Mouse (Mus musculus) myocyte (in vitro differentiated cells): ENCODE data around the gene 2410131K14Rik. TPM values are rescaled to one million over a fixed set of nuclear protein-coding genes. Genes with fewer than 3 reads are reported as not detected.

ENCODE experiments used
- H3K27me3 ChIP-seq: one replicate; pipeline ENCODE4 v1.6.1; 2011; ENCODE audit not compliant: control insufficient read depth, insufficient read depth, insufficient read length
- H3K36me3 ChIP-seq: one replicate; pipeline ENCODE4 v1.6.1; 2011; ENCODE audit not compliant: control insufficient read depth, insufficient read depth
- H3K4me2 ChIP-seq: one replicate; pipeline ENCODE4 v1.6.1; 2011; ENCODE audit warnings: low read depth, control low read depth
- H3K4me3 ChIP-seq: one replicate; pipeline ENCODE4 v1.5.1; 2011; ENCODE audit warnings: mild to moderate bottlenecking, control low read depth, moderate library complexity
- H3K79me2 ChIP-seq: one replicate; pipeline ENCODE4 v1.6.1; 2011; ENCODE audit not compliant: control insufficient read depth, insufficient read depth
- H3ac ChIP-seq: one replicate; pipeline ENCODE4 v1.6.1; 2011; ENCODE audit not compliant: control insufficient read depth, insufficient read length
- CEBPB ChIP-seq: IDR thresholded peaks from 2 replicates; pipeline ENCODE4 v1.6.1; 2011; ENCODE audit warnings: mild to moderate bottlenecking, moderate library complexity; ENCODE audit not compliant: poor library complexity, insufficient read depth, severe bottlenecking
- E2F4 ChIP-seq: IDR thresholded peaks from one replicate; pipeline ENCODE4 v1.6.1; 2011; ENCODE audit warnings: mild to moderate bottlenecking, control low read depth, moderate library complexity; ENCODE audit not compliant: insufficient read depth
- MAX ChIP-seq: IDR thresholded peaks from one replicate; pipeline ENCODE4 v1.6.1; 2011; ENCODE audit warnings: low read depth, mild to moderate bottlenecking, control low read depth
- MYOD1 ChIP-seq, 3 experiments: IDR thresholded peaks; one replicate each; pipeline ENCODE4 v1.6.1; 2011; ENCODE audit warnings: control low read depth in 2 of 3, low read depth in 2 of 3, mild to moderate bottlenecking in 2 of 3, moderate library complexity in 1 of 3; ENCODE audit not compliant: insufficient read length in 2 of 3, control insufficient read depth in 1 of 3
- MYOG ChIP-seq, 3 experiments: IDR thresholded peaks; one replicate each; pipeline ENCODE4 v1.6.1; 2011; ENCODE audit warnings: control low read depth in 2 of 3, low read depth in 2 of 3, mild to moderate bottlenecking in 2 of 3; ENCODE audit not compliant: insufficient read length in 2 of 3, control insufficient read depth in 1 of 3, insufficient read depth in 1 of 3
- POLR2A ChIP-seq: IDR thresholded peaks from one replicate; pipeline ENCODE4 v1.6.1; 2011; ENCODE audit warnings: low read depth, mild to moderate bottlenecking, control low read depth, moderate library complexity; ENCODE audit not compliant: insufficient read length
- POLR2AphosphoS2 ChIP-seq: IDR thresholded peaks from one replicate; pipeline ENCODE4 v1.6.1; 2011; ENCODE audit warnings: low read depth, control low read depth; ENCODE audit not compliant: insufficient read length
- REST ChIP-seq: IDR thresholded peaks from one replicate; pipeline ENCODE4 v1.6.1; 2011; ENCODE audit warnings: mild to moderate bottlenecking, control low read depth, moderate library complexity; ENCODE audit not compliant: insufficient read depth, insufficient read length
- SRF ChIP-seq: IDR thresholded peaks from one replicate; pipeline ENCODE4 v1.6.1; 2011; ENCODE audit warnings: low read depth; ENCODE audit not compliant: control insufficient read depth, insufficient read length
- TCF12 ChIP-seq: IDR thresholded peaks from one replicate; pipeline ENCODE4 v1.6.1; 2011; ENCODE audit warnings: mild to moderate bottlenecking, control low read depth; ENCODE audit not compliant: poor library complexity, insufficient read depth, severe bottlenecking
- TCF3 ChIP-seq: IDR thresholded peaks from one replicate; pipeline ENCODE4 v1.6.1; 2011; ENCODE audit warnings: low read depth, control low read depth; ENCODE audit not compliant: insufficient read length
- USF1 ChIP-seq: IDR thresholded peaks from one replicate; pipeline ENCODE4 v1.6.1; 2011; ENCODE audit warnings: low read depth, mild to moderate bottlenecking, control low read depth, moderate library complexity
- polyA plus RNA-seq: library from polyadenylated mRNA; unstranded; fragments of >200 nt; fragmentation: generic; extraction: Trizol; gene quantifications from one replicate; pipeline ENCODE4 v1.2.1, GENCODE M21; 2012; ENCODE audit warnings: missing spikeins

The 2410131K14Rik gene
- polyA plus RNA-seq, 1 experiment: 5.7 TPM

DNA sequence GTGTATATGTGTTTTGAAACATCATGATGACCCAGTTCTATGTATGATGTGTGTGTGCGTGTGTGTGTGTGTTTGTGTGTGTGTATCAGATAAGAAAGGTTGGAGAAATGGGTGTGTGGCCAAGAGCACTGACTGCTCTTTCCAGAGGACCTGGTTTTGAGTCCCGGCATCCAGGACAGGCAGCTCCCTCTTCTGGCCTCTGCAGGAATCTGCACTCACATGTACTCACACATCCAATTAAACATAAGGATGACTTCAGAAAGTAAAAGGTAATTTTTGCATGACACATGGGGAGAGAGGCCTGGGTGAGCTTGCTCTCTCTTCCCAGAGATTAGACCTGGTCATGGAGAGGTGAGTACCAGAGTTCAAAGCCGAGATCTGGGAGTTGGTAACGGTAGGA, 12.0 kb downstream of the 2410131K14Rik start:
- Histone ChIP-seq H3K79me2 (no peaks in the 10 kb centered on the region), H3K4me3 (no peak overlapping the region), H3K4me2 (no peak overlapping the region), H3K27me3 (no peaks in the 10 kb centered on the region), H3ac (no peak overlapping the region), H3K36me3 (peaks cover 5% of the 10 kb centered on the region)
- TF ChIP-seq MYOG (IDR thresholded peaks at IDR 0.05; ENCODE audit: control insufficient read depth in 1 of 3, insufficient read depth in 1 of 3, insufficient read length in 2 of 3, low read depth in 2 of 3): no peak
- TF ChIP-seq E2F4: no peak
- no peak for TF ChIP-seq POLR2A
- TF ChIP-seq SRF: no peak
- no peak for TF ChIP-seq MAX
- TF ChIP-seq USF1: no peak
- no peak for TF ChIP-seq TCF3
- no peak for TF ChIP-seq POLR2AphosphoS2
- no peak for TF ChIP-seq REST
- no peak for TF ChIP-seq TCF12
- TF ChIP-seq MYOD1 (IDR thresholded peaks at IDR 0.05; ENCODE audit: control insufficient read depth in 1 of 3, insufficient read length in 2 of 3, low read depth in 2 of 3): no peak
- TF ChIP-seq CEBPB: no peak

DNA sequence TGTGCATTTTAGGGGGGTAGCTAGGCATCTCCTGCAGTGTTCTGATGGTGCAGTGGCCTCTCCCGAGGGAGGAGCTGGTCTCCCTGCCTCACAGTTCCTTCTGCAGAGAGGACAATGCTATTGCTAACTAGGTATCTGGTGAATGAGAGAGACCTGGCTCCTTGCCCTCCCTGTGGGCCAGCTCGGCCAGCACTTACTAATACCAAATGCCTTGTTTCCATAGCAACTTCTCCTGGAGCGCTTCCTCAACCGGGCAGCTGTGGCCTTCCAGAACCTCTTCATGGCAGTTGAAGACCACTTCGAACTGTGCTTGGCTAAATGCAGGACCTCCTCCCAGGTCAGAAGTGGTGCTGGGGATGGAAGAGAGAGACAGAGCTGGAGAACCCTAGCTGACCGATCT, 14.1 kb downstream of the 2410131K14Rik start:
- Histone ChIP-seq H3ac (no peak overlapping the region), H3K36me3 (peaks cover 5% of the 10 kb centered on the region), H3K4me2 (no peak overlapping the region), H3K27me3 (no peaks in the 10 kb centered on the region), H3K79me2 (no peaks in the 10 kb centered on the region), H3K4me3 (no peak overlapping the region)
- TF ChIP-seq MYOG (IDR thresholded peaks at IDR 0.05; ENCODE audit: control insufficient read depth in 1 of 3, insufficient read depth in 1 of 3, insufficient read length in 2 of 3, low read depth in 2 of 3) (no peak), POLR2AphosphoS2 (no peak), POLR2A (no peak), SRF (no peak), REST (no peak), USF1 (no peak), TCF3 (no peak), TCF12 (no peak), E2F4 (no peak), CEBPB (no peak), MAX (no peak)

DNA sequence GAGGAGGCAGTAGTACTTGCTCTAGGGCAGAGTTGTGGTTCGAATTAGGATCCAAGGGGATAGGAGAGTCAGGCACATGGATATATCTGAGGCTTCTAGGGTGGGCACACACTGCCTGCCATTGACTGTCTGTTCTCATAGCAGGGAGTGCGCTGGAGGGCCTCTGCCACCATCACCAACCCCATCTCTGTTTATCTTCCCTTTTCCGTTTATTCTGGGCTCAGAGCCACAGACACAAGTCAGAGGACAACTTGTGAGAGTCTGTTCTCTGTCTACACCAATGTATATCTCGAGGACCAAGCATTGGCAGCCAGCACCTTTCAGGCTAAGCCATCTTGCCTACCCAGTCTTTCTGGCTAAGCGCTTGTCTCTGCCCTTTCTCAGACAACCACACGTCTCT, 14.6 kb downstream of the 2410131K14Rik start:
- no peak overlapping the region for H3K4me2 ChIP-seq
- TF ChIP-seq USF1: no peak
- no peak for TF ChIP-seq TCF3
- TF ChIP-seq E2F4: no peak
- H3ac ChIP-seq: no peak overlapping the region
- peaks cover 5% of the 10 kb centered on the region for H3K36me3 ChIP-seq
- H3K4me3 ChIP-seq: no peak overlapping the region
- no peaks in the 10 kb centered on the region for H3K79me2 ChIP-seq
- H3K27me3 ChIP-seq: no peaks in the 10 kb centered on the region

DNA sequence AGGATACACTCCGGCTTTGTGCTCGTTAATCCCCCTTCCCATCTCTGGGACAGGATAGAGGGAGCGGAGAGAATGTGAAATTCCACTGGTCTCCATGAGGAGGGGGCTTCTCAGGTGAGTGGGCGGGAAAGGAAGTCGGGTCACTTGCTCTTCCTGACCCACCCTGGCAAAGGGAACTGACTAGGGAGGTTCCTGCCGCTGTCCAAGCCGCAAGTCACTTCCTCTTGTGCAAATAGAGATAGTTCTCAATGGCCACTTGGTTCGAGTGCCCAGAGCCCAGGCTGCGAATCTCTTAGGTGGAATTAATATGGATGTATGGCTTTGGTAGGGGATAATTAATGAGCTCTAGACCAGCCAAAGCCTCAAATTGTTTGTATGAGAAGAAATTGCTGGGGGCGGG, 15.0 kb downstream of the 2410131K14Rik start:
- Histone ChIP-seq H3K4me3 (no peak overlapping the region), H3K4me2 (no peak overlapping the region), H3K27me3 (no peaks in the 10 kb centered on the region), H3ac (no peak overlapping the region), H3K36me3 (peaks cover 5% of the 10 kb centered on the region), H3K79me2 (no peaks in the 10 kb centered on the region)
- TF ChIP-seq REST (no peak), MAX (no peak)

DNA sequence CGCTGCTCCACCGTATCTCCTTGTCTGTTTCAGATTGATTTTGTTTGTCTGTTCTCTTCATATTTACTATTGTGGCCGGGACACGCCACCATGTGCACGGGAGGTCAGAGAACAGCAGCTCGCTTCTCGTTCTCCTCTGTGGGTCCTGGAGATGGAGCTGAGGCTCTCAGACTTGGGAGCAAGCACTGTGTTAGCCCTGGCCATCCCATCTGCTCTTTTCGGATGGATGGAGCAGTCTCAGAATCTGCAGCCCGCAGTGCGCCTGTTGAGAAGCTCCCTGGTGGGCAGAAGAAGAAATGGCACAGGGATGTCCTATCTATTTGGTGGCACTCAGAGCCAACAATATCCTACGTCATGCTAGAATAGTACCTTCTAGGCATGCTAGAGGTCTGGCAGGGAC, 15.6 kb downstream of the 2410131K14Rik start:
- TF ChIP-seq SRF (no peak), POLR2AphosphoS2 (no peak)
- peaks cover 5% of the 10 kb centered on the region for H3K36me3 ChIP-seq

DNA sequence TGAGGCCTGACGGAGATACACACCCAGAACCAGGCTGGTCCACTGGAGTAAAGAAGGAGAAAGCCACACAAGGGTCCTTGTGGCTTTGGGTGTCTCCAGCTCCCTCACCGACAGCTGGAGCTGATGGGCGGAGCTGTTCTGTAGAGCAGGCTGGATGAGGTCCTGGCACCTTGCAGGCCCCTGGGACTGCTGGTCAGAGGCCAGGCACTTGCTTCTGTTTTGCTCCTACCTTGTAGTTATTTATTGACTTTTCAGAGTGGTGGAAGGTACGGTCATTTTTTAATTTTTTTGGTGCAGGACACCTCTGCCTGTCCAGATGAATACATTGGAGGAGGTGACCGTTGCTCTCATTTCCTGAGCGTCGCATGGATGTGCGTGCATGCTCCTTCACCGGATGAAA, 16.2 kb downstream of the 2410131K14Rik start:
- TF ChIP-seq E2F4 (no peak), POLR2A (no peak), POLR2AphosphoS2 (no peak), USF1 (no peak), MYOD1 (IDR thresholded peaks at IDR 0.05; ENCODE audit: control insufficient read depth in 1 of 3, insufficient read length in 2 of 3, low read depth in 2 of 3) (no peak), MYOG (IDR thresholded peaks at IDR 0.05; ENCODE audit: control insufficient read depth in 1 of 3, insufficient read depth in 1 of 3, insufficient read length in 2 of 3, low read depth in 2 of 3) (no peak), SRF (no peak), REST (no peak), TCF3 (no peak), TCF12 (no peak), CEBPB (no peak), MAX (no peak)
- H3K36me3 ChIP-seq: peaks cover 5% of the 10 kb centered on the region

More for the DNA sequence above, 15.6 kb downstream of the 2410131K14Rik start:
- H3K79me2 ChIP-seq: no peaks in the 10 kb centered on the region
- no peak overlapping the region for H3K4me3 ChIP-seq
- no peak overlapping the region for H3K4me2 ChIP-seq
- no peaks in the 10 kb centered on the region for H3K27me3 ChIP-seq
- H3ac ChIP-seq: no peak overlapping the region

More for the DNA sequence above, 16.2 kb downstream of the 2410131K14Rik start:
- no peak overlapping the region for H3ac ChIP-seq
- H3K4me3 ChIP-seq: no peak overlapping the region
- H3K79me2 ChIP-seq: no peaks in the 10 kb centered on the region
- H3K27me3 ChIP-seq: no peaks in the 10 kb centered on the region
- H3K4me2 ChIP-seq: no peak overlapping the region
